Mouse (Mus musculus) liver, embryonic 13.5 days (tissue): ENCODE measurements around the gene Apob. TPM values are rescaled to one million over a fixed set of nuclear protein-coding genes. Genes with fewer than 3 reads are reported as not detected.
A peak's percentile ranks its signal among the peaks of the same experiment; 100 is the strongest.

Experiments used
- ATAC-seq: fragments of 200-750 bp; cut with Nextera tagmentation; 2 replicates; pipeline ENCODE4 v1.8.0; 2017; ENCODE audit warnings: low read depth, mild to moderate bottlenecking, moderate number of reproducible peaks, moderate library complexity
- DNase-seq: peaks from one replicate; pipeline ENCODE4 v3.0.0; 2022
- H3K27ac ChIP-seq: fragments of 300-500 bp; sonication (generic); 2 replicates; pipeline ENCODE4 v1.5.1; 2015; ENCODE audit warnings: moderate library complexity, mild to moderate bottlenecking, inconsistent platforms
- H3K27me3 ChIP-seq: fragments of 300-500 bp; sonication (generic); 2 replicates; pipeline ENCODE4 v1.6.1; 2015; ENCODE audit warnings: mild to moderate bottlenecking, inconsistent platforms
- H3K36me3 ChIP-seq: fragments of 300-500 bp; sonication (generic); 2 replicates; pipeline ENCODE4 v1.6.1; 2015; ENCODE audit warnings: mild to moderate bottlenecking, inconsistent platforms
- H3K4me1 ChIP-seq: fragments of 300-500 bp; sonication (generic); replicated peaks from 2 replicates; pipeline ENCODE4 v1.6.1; 2015; ENCODE audit warnings: inconsistent platforms
- H3K4me2 ChIP-seq: fragments of 300-500 bp; sonication (generic); 2 replicates; pipeline ENCODE4 v1.6.1; 2015; ENCODE audit warnings: inconsistent platforms, mild to moderate bottlenecking, moderate library complexity
- H3K4me3 ChIP-seq: fragments of 300-500 bp; sonication (generic); replicated peaks from 2 replicates; pipeline ENCODE4 v1.5.1; 2015; ENCODE audit warnings: mild to moderate bottlenecking, inconsistent platforms
- H3K9ac ChIP-seq: fragments of 300-500 bp; sonication (generic); 2 replicates; pipeline ENCODE4 v1.6.1; 2015; ENCODE audit warnings: mild to moderate bottlenecking, inconsistent platforms
- H3K9me3 ChIP-seq: fragments of 300-500 bp; sonication (generic); replicated peaks from 2 replicates; pipeline ENCODE4 v1.6.1; 2016; ENCODE audit warnings: inconsistent platforms
- WGBS: fragments of 180-500 bp; shearing (Covaris S2); methylation state at CpG from one replicate; pipeline ENCODE4 v1.1.7; 2015; ENCODE audit not compliant: insufficient replicate concordance; 5-methylcytosine and 5-hydroxymethylcytosine counted together
- polyA plus RNA-seq: library from polyadenylated mRNA; unstranded; fragments of >200 nt; fragmentation: Nextera tagmentation; extraction: Ambion mirVana; gene quantifications from 2 replicates; pipeline ENCODE4 v1.2.1, GENCODE M21; 2015

Gene Apob
- 39.1 and 65.7 TPM in 2 replicates for polyA plus RNA-seq

DNA sequence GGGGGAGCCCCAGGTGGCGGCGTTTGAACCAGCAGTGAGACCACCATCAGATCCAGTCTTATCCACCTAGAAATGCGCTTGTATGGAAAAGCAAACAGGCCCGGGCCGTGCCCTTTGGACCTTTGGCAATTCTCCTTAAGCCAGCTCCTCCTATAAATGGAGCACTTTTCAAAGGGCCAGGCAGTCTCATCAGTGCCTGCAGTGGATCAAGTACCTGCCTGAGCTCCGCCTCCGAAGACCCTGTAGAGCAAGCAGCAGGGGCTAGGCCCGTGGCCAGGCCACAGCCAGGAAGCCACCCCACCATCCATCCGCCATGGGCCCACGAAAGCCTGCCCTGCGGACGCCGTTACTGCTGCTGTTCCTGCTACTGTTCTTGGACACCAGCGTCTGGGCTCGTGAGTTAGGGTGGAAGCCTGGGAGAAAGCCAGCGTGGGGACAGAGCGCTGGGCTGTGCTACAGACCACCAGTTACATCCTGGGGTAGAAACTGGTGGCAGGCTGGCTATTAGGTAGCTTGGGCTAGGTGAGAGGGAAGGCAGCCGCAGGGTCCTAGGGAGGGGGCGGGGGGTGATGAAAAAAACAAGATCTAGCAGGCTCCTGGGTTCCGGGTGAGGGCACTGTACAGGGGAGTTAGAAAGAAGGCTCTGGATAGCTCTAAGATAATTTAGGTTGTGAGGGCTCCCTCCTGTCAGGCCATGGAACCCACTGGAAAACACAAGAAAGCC, at the start of gene Apob:
Gene Apob, plus strand, starts transcription at position 183 of the 724 bp plus-strand sequence.
- Histone ChIP-seq H3K9me3 (no peaks in the 10 kb centered on the region), H3K4me3 (peak within 1 kb of the TSS; percentile 52), H3K4me2 (no peak within 1 kb of the TSS), H3K4me1 (peaks cover 3% of the 10 kb centered on the region; the same call in 1 of the 2 replicates), H3K27me3 (no peaks in the 10 kb centered on the region), H3K9ac (peak within 1 kb of the TSS; percentile 54), H3K27ac (peak within 1 kb of the TSS; percentile 63), H3K36me3 (no peaks in the 10 kb centered on the region)
- DNase-seq (peak; percentile 7), ATAC-seq (peak; percentile 50)
- 61% methylated on average over 20 of the region's 20 CpGs for WGBS

DNA sequence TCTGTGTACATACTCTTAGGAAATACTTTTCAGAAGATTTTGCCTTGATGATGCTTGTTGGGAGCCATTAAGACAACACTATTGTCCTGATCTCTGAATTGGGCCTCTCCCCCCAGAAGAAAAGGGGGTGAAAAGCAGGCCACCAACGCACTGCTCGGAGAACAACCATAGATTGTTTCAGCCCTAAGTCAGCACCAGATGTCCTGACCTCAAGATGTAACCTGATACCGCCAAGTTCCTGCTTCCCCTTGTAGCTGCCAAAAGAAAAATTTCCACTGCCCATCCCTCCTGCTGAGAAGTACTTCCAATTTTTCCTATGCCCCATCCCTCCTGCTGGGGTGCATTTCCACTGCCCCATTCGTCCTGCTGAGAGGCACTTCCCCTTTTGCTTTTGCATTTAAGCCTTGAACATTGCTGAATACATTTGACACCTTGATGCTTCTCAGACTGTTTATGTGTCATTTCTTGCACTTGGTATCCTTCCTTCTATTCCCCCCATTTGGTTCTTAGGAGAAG, 45.0 kb upstream of the Apob start:
- H3K4me1 ChIP-seq, result no peaks in the 10 kb centered on the region
- H3K27ac ChIP-seq, result no peak overlapping the region
- H3K36me3 ChIP-seq, result no peaks in the 10 kb centered on the region
- H3K4me3 ChIP-seq, result no peak overlapping the region
- H3K9me3 ChIP-seq, result 0 out of 2 replicates have a peak, but pooled peaks cover 3% of the 10 kb centered on the region
- DNase-seq (no peak), ATAC-seq (no peak)
- H3K4me2 ChIP-seq, result no peak overlapping the region
- WGBS, result 54% methylated on average over 4 of the region's 4 CpGs
- H3K9ac ChIP-seq, result no peak overlapping the region
- H3K27me3 ChIP-seq, result no peaks in the 10 kb centered on the region

DNA sequence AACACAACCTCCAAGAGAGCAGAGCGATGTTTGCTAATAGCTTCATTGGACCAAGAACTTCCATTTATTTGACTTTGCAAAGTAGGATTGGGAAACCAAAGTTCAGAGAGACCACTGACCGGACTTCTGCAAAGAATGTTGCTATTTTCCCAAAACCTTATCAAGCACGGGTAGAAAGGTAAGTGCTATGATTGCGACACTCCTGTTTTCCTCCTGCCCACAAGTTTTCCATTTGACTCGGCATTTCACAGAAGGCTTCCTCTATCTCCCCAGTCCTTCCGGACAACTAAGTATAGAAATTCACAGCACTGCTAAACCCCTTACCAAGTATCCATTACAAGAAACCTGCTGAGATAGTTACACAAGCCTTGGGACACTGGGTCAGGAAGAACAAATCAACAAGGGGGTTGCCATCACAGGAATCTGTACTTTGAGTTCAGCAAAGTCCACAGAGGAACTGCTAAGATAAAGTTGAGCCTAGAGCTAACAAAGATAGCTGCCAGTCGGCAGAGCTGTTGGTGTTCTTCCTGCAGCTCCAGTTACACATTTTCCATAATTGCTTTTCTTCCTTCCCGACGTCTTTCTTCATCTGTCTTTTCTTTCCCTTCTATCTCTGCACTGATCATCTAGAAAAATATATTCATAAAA, 27.2 kb upstream of the Apob start:
- H3K4me2 ChIP-seq, result peak overlapping the region; percentile 8; the same call in 1 of the 2 replicates
- DNase-seq (no peak), ATAC-seq (peak; percentile 39; the same call in 1 of the 2 replicates)
- no peaks in the 10 kb centered on the region for H3K9me3 ChIP-seq
- no peaks in the 10 kb centered on the region for H3K4me1 ChIP-seq
- H3K4me3 ChIP-seq, result no peak overlapping the region
- no peak overlapping the region for H3K27ac ChIP-seq
- H3K27me3 ChIP-seq, result no peaks in the 10 kb centered on the region
- H3K36me3 ChIP-seq, result no peaks in the 10 kb centered on the region
- 48% methylated on average over 9 of the region's 9 CpGs for WGBS
- H3K9ac ChIP-seq, result no peak overlapping the region

DNA sequence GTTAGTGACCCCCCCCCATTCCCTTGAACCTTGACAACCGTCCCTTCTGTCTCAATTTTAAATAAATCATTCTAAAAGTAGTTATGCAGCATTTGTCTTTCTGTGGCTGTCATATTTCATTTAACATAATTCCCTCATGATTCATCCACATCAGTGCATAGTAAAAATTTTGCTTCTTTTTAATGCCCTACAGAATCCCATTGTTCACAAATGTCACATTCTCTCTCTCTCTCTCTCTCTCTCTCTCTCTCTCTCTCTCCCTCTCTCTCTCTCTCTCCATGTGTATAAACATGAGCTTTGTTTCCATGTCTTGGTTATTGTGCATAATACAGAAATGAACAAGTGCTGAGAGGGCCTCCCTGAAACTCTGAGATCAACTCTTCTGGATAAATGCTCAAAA, 18.6 kb upstream of the Apob start:
- Histone ChIP-seq H3K4me1 (no peaks in the 10 kb centered on the region), H3K36me3 (no peaks in the 10 kb centered on the region), H3K4me3 (no peak overlapping the region), H3K27ac (no peak overlapping the region), H3K9ac (no peak overlapping the region), H3K27me3 (no peaks in the 10 kb centered on the region), H3K9me3 (no peaks in the 10 kb centered on the region), H3K4me2 (no peak overlapping the region)
- 65% methylated on average over 1 of the region's 1 CpGs for WGBS
- no peak for DNase-seq
- ATAC-seq, result no peak

DNA sequence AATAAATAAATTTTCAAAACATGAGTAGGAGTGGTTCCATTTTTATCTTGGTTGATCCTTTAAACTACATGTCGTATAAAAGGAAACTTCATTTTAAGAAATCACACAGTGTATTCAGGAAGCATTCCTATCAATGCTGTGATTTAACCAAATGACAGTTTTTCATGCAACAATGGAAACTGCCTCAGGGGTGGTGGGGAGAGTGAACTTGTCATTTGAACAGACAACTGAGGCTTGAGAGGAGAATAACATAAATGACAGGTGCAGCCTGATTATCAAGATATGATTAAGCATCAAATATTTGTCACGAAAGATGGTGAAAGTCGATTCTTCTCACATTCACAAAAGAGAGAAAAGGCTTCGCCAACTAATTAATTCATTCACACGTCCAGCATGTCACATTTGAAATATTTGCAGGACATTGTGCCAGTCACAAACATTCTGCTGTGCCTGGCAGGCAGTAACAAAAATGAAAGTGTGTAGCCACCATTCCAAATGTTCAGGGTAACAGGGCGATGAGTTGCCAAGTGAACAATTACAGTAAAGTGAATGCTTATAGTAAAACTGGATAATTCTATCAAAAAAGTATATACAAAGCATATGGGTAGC, 18.0 kb upstream of the Apob start:
- H3K4me1 ChIP-seq, result no peaks in the 10 kb centered on the region
- no peaks in the 10 kb centered on the region for H3K9me3 ChIP-seq
- no peak overlapping the region for H3K4me3 ChIP-seq
- ATAC-seq (no peak), DNase-seq (no peak)
- no peaks in the 10 kb centered on the region for H3K36me3 ChIP-seq
- no peak overlapping the region for H3K27ac ChIP-seq
- H3K4me2 ChIP-seq, result no peak overlapping the region
- H3K9ac ChIP-seq, result no peak overlapping the region
- H3K27me3 ChIP-seq, result no peaks in the 10 kb centered on the region
- WGBS, result 68% methylated on average over 6 of the region's 6 CpGs

DNA sequence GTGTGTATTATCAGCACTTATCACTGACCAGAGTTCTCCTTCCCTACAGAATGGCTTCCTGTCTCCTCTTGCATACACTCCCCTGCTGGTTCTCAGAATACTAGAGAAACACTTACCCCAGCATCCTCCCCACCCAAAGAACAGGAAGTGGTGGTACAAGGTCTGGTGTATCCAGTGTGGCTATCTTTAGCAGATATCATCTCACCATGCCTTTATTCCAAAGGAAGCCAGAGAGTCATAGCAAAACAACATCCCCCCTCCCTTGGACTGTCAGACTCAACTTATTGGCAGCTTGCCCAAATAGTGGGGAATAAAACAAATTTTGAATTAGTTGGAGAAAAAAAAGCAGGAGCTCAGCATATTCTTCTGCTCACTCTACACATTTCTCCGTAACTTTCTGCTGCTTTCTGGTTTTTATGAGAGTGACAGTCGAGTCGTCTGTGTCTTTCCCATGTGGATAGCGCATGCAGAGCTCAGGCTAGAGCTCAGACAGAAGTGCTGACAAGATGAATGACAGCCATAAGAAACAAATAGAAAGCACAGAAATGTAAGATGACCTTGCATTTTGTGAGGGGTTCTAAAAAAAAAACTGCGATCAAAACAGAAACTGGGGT, 15.0 kb upstream of the Apob start:
- Histone ChIP-seq H3K27me3 (no peaks in the 10 kb centered on the region), H3K4me3 (no peak overlapping the region), H3K9ac (no peak overlapping the region), H3K36me3 (no peaks in the 10 kb centered on the region), H3K4me1 (no peaks in the 10 kb centered on the region), H3K9me3 (no peaks in the 10 kb centered on the region), H3K27ac (no peak overlapping the region), H3K4me2 (no peak overlapping the region)
- DNase-seq, result no peak
- ATAC-seq, result no peak; the same call in 1 of the 2 replicates
- 38% methylated on average over 5 of the region's 5 CpGs for WGBS

DNA sequence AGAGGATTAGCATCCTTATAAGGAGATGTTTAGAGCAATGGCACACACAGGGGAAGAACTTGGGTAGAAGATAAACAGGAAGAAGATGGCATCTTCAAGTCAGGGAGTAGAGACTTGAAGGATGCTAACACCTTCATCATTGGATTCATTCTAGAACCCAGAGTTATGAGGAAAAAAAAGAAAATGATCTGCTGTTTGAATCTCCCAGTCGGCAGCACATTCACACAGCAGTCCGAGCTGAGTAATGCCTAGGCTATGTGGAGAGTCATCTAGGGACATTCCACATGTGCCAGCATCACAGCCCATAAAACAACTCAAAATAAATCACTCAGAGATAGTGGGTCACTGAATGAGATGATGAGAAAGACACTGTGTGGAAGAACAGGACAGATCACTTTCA, 10.2 kb upstream of the Apob start:
- DNase-seq, result no peak
- ATAC-seq, result no peak
- Histone ChIP-seq H3K36me3 (no peaks in the 10 kb centered on the region), H3K4me2 (no peak overlapping the region), H3K27me3 (no peaks in the 10 kb centered on the region), H3K4me3 (no peak overlapping the region), H3K9ac (no peak overlapping the region), H3K4me1 (no peaks in the 10 kb centered on the region), H3K9me3 (no peaks in the 10 kb centered on the region), H3K27ac (no peak overlapping the region)
- 71% methylated on average over 2 of the region's 2 CpGs for WGBS

DNA sequence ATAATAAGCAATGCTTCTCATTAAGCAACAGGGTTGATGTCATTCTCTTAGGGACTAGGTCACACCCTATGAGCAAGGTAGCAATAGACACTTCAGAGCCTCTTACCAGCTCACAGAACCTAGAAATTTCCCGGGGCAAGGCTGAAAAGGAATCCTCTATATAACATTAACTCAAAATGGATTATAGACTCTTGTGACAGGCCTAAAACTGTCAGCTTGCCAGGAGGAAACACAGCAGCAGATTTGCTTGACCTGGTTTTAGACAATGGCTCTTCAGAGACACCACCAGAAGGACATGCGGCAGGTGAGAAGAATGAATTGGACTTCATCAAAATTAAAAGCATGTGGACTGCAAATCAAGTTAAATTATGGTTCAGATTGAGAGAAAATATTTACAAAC, 7.1 kb upstream of the Apob start:
- Histone ChIP-seq H3K27ac (no peak overlapping the region), H3K4me3 (no peak overlapping the region), H3K9me3 (no peaks in the 10 kb centered on the region), H3K36me3 (no peaks in the 10 kb centered on the region), H3K4me1 (peaks cover 2% of the 10 kb centered on the region; the same call in 1 of the 2 replicates), H3K27me3 (no peaks in the 10 kb centered on the region), H3K4me2 (no peak overlapping the region), H3K9ac (no peak overlapping the region)
- WGBS, result 75% methylated on average over 2 of the region's 2 CpGs
- ATAC-seq, result no peak
- DNase-seq, result no peak

DNA sequence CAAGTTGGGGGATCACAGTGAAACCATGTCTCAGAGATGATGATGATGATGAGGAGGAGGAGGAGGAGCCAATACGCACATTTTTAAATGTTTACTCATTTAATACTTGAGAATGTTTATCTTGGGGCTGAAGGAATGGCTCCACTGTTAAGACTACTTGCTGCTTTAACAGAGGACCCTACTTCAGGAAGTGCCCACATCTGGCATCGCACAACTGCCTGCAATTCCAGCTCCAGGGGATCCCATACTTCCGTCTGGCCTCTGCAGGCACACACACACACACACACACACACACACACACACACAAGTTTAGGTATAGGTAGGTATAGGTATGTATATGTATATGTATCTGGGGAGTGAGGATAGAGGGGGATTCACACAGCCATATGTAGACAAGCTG, 6.6 kb upstream of the Apob start:
- Histone ChIP-seq H3K27ac (no peak overlapping the region), H3K27me3 (no peaks in the 10 kb centered on the region), H3K36me3 (no peaks in the 10 kb centered on the region), H3K4me1 (peaks cover 3% of the 10 kb centered on the region; the same call in 1 of the 2 replicates), H3K9me3 (no peaks in the 10 kb centered on the region), H3K9ac (no peak overlapping the region), H3K4me3 (no peak overlapping the region), H3K4me2 (no peak overlapping the region)
- no peak for DNase-seq
- 68% methylated on average over 3 of the region's 3 CpGs for WGBS
- no peak for ATAC-seq

DNA sequence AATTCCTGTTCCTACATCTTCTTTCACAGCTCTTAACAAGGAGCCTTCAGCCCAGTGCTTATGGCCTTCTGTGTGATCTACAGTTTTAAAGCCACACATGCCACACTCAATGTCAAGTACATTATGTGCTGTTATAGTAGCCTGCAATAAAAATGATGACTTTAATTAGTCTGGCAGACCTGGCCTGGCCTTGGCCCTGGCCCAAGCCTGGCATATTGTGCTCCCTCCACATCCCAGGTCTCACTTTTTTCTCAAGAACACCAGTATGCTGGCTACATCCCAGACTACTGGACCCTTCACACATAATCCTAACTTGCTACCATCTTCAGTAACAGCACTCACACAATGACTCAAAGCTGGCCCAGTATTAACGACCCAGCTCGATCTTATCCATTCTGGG, 5.7 kb upstream of the Apob start:
- Histone ChIP-seq H3K9me3 (no peaks in the 10 kb centered on the region), H3K4me2 (no peak overlapping the region), H3K4me1 (peaks cover 3% of the 10 kb centered on the region; the same call in 1 of the 2 replicates), H3K9ac (no peak overlapping the region), H3K36me3 (no peaks in the 10 kb centered on the region), H3K27ac (no peak overlapping the region), H3K27me3 (no peaks in the 10 kb centered on the region), H3K4me3 (no peak overlapping the region)
- 68% methylated on average over 2 of the region's 2 CpGs for WGBS
- no peak for DNase-seq
- ATAC-seq, result no peak

DNA sequence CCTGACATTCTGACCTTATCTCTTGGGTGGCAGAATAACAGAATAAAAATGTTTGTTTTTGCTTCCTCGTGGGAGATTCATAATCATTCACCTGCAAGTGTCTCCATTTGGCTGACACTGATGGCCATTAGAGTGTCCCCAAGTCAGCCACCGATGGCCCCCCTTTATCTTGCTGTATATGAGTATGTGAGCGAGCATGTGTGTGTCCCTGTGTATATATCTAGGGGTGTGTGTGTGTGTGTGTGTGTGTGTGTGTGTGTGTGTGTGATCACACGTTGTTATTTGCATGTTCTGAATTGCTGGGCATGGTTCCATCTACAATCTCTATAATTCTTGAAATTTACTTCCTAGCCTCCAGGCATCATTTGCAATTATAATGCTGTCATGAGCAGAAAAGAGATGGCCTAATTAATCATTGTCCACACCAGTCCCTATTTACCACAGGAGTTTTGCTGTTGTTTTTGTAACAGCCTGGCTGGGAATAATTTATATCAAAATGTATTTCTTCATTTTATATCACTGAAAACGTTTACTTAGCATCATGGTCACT, 3.6 kb upstream of the Apob start:
- ATAC-seq, result no peak
- Histone ChIP-seq H3K9me3 (no peaks in the 10 kb centered on the region), H3K36me3 (no peaks in the 10 kb centered on the region), H3K4me2 (no peak overlapping the region), H3K4me3 (no peak overlapping the region), H3K27ac (no peak overlapping the region), H3K27me3 (no peaks in the 10 kb centered on the region), H3K9ac (no peak overlapping the region), H3K4me1 (peaks cover 3% of the 10 kb centered on the region; the same call in 1 of the 2 replicates)
- WGBS, result 37% methylated on average over 5 of the region's 5 CpGs
- no peak for DNase-seq
